9 mouse cellular contexts compared by ENCODE assay signal in genomic region chr19:48727601-48728000, GRCm38 (mm10).
"Had no signal": no experiment of that assay in that cellular context is flagged by ENCODE, and none has a peak within 500 bp of the region (broad histone marks: within the 10 kb centered on the region; RNA-seq: fewer than 3 reads in every experiment).

No protein-coding gene starts in this region.

- DNase-seq: kidney, adult 11 months; kidney, adult 9 months; kidney, postnatal 36 days; lung, adult 18-20 months had no signal

- H3K27ac ChIP-seq: kidney, postnatal 0 days; left cerebral cortex, adult 2 months; limb, embryonic 15.5 days; liver, embryonic 14.5 days; neural tube, embryonic 12.5 days had no signal

- H3K27me3 ChIP-seq: limb, embryonic 15.5 days; neural tube, embryonic 12.5 days had no signal

- H3K36me3 ChIP-seq: limb, embryonic 15.5 days; neural tube, embryonic 12.5 days had no signal

- H3K4me3 ChIP-seq: left cerebral cortex, adult 2 months; limb, embryonic 15.5 days; neural tube, embryonic 12.5 days had no signal

- H3K4me1 ChIP-seq: limb, embryonic 15.5 days; neural tube, embryonic 12.5 days had no signal

- H3K9ac ChIP-seq: limb, embryonic 15.5 days; liver, embryonic 14.5 days; neural tube, embryonic 12.5 days had no signal

- H3K4me2 ChIP-seq: limb, embryonic 15.5 days; neural tube, embryonic 12.5 days had no signal

- H3K9me3 ChIP-seq: limb, embryonic 15.5 days; neural tube, embryonic 12.5 days had no signal
